Comparison of ENCODE assay signal across 21 mouse cellular contexts in the genomic region with DNA sequence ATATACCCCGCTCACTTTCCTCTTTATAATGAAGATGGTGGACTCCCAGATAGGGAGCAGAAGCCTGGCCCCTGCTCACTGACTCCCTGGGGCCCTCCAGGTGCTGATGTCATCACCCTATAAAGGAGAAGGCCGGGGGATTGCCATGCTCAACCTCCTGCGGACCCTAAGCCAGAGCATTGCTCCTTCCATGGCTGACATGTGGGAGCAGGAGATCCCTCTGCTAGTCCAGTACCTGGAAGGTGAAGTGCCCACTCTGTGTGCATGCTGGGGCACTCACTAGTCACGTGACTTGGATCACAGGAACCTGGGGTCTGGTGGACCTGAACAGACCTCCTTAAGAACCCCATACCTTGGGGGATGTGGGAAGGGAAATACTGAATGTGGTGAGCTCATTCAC. TPM values are rescaled to one million over a fixed set of nuclear protein-coding genes. Genes with fewer than 3 reads are reported as not detected.
DNase-seq lines count a peak whose midpoint lies in the region; ATAC-seq and TF ChIP-seq lines count a peak whose summit lies in the region.
"Had no signal": no experiment of that assay in that cellular context is flagged by ENCODE, and none has a peak within 500 bp of the region (broad histone marks: within the 10 kb centered on the region; RNA-seq: fewer than 3 reads in every experiment).

No protein-coding gene starts in this region.

- no peak overlapping the region for H3K4me2 ChIP-seq in heart, embryonic 14.5 days (ENCODE audit: low read length)
- H3K4me2 ChIP-seq in midbrain, embryonic 11.5 days = no peak overlapping the region
- H3K4me2 ChIP-seq in midbrain, embryonic 16.5 days (ENCODE audit: low read length) = no peak overlapping the region
- no peak overlapping the region for H3K4me2 ChIP-seq in embryonic facial prominence, embryonic 14.5 days (ENCODE audit: low read depth, low read length)
- H3K4me2 ChIP-seq in midbrain, postnatal 0 days (ENCODE audit: low read depth, low read length, poor library complexity, severe bottlenecking) = no peak overlapping the region

- no peak overlapping the region for H3K9ac ChIP-seq in heart, embryonic 14.5 days (ENCODE audit: low read length)
- H3K9ac ChIP-seq in midbrain, embryonic 11.5 days (ENCODE audit: low read length) = no peak overlapping the region
- H3K9ac ChIP-seq in midbrain, embryonic 16.5 days (ENCODE audit: low read depth, low read length) = no peak overlapping the region
- no peak overlapping the region for H3K9ac ChIP-seq in embryonic facial prominence, embryonic 14.5 days (ENCODE audit: low read depth, low read length)
- H3K9ac ChIP-seq in midbrain, postnatal 0 days (replicated peaks; ENCODE audit: low read length, poor library complexity, severe bottlenecking) = no peak overlapping the region
- H3K9ac ChIP-seq: liver, embryonic 14.5 days had no signal

- H3K36me3 ChIP-seq in heart, embryonic 14.5 days (ENCODE audit: control insufficient read depth, insufficient read depth, low read length) = no peaks in the 10 kb centered on the region
- 0 out of 2 replicates have a peak, but pooled peaks cover 2% of the 10 kb centered on the region for H3K36me3 ChIP-seq in midbrain, embryonic 11.5 days (ENCODE audit: control insufficient read depth, insufficient read depth, low read length)
- H3K36me3 ChIP-seq in midbrain, embryonic 16.5 days (ENCODE audit: control insufficient read depth, insufficient read depth, low read length) = no peaks in the 10 kb centered on the region
- H3K36me3 ChIP-seq in embryonic facial prominence, embryonic 14.5 days (ENCODE audit: control insufficient read depth, insufficient read depth, low read length) = no peaks in the 10 kb centered on the region
- H3K36me3 ChIP-seq in midbrain, postnatal 0 days (ENCODE audit: insufficient read depth, low read length) = no peaks in the 10 kb centered on the region
- H3K36me3 ChIP-seq: limb, embryonic 10.5 days had no signal

- H3K4me1 ChIP-seq in heart, embryonic 14.5 days (ENCODE audit: control insufficient read depth in 2 of 2, insufficient read depth in 2 of 2, low read length in 2 of 2) = no peaks in the 10 kb centered on the region
- H3K4me1 ChIP-seq in midbrain, embryonic 11.5 days (ENCODE audit: control insufficient read depth, insufficient read depth, low read length) = no peaks in the 10 kb centered on the region
- H3K4me1 ChIP-seq in midbrain, embryonic 16.5 days (ENCODE audit: control insufficient read depth, insufficient read depth, low read length) = no peaks in the 10 kb centered on the region
- H3K4me1 ChIP-seq in embryonic facial prominence, embryonic 14.5 days (ENCODE audit: control insufficient read depth, insufficient read depth, low read length) = no peaks in the 10 kb centered on the region
- no peaks in the 10 kb centered on the region for H3K4me1 ChIP-seq in midbrain, postnatal 0 days (ENCODE audit: insufficient read depth, low read length)
- H3K4me1 ChIP-seq: limb, embryonic 10.5 days had no signal

- H3K4me3 ChIP-seq in heart, embryonic 14.5 days (ENCODE audit: control insufficient read depth in 1 of 2, insufficient read depth in 1 of 2, low read depth in 1 of 2, low read length in 2 of 2) = no peak overlapping the region
- no peak overlapping the region for H3K4me3 ChIP-seq in midbrain, embryonic 11.5 days (ENCODE audit: low read depth, low read length)
- H3K4me3 ChIP-seq in midbrain, embryonic 16.5 days (ENCODE audit: low read depth, low read length) = no peak overlapping the region
- no peak overlapping the region for H3K4me3 ChIP-seq in embryonic facial prominence, embryonic 14.5 days (ENCODE audit: low read depth, low read length)
- H3K4me3 ChIP-seq in midbrain, postnatal 0 days (ENCODE audit: low read depth, low read length) = no peak overlapping the region
- H3K4me3 ChIP-seq: erythroblast, embryonic 14.5 days; layer of hippocampus, adult 2 months; limb, embryonic 10.5 days had no signal

- H3K27me3 ChIP-seq in heart, embryonic 14.5 days (ENCODE audit: control insufficient read depth, insufficient read depth, low read length) = no peaks in the 10 kb centered on the region
- H3K27me3 ChIP-seq in midbrain, embryonic 11.5 days (ENCODE audit: control insufficient read depth, insufficient read depth, low read length) = no peaks in the 10 kb centered on the region
- no peaks in the 10 kb centered on the region for H3K27me3 ChIP-seq in midbrain, embryonic 16.5 days (ENCODE audit: control insufficient read depth, insufficient read depth, low read depth, low read length)
- no peaks in the 10 kb centered on the region for H3K27me3 ChIP-seq in embryonic facial prominence, embryonic 14.5 days (replicated peaks; ENCODE audit: control insufficient read depth, insufficient read depth, low read length)
- H3K27me3 ChIP-seq in midbrain, postnatal 0 days (ENCODE audit: insufficient read depth, low read length) = no peaks in the 10 kb centered on the region

- no peak for TF ChIP-seq CTCF in midbrain, postnatal 0 days (IDR thresholded peaks at IDR 0.05)

- ATAC-seq in heart, embryonic 14.5 days (ENCODE audit: insufficient number of reproducible peaks, insufficient read depth, low FRiP score, low read depth) = 0 out of 2 replicates have a peak, but pooled peaks have one; percentile 1
- 0 out of 2 replicates have a peak, but pooled peaks have one; percentile 1 for ATAC-seq in midbrain, embryonic 11.5 days (ENCODE audit: low FRiP score)
- ATAC-seq in midbrain, embryonic 16.5 days = no peak
- peak; percentile 4; the same call in 1 of the 2 replicates for ATAC-seq in embryonic facial prominence, embryonic 14.5 days (ENCODE audit: low read depth)
- ATAC-seq in midbrain, postnatal 0 days (ENCODE audit: low FRiP score) = peak; percentile 8; the same call in 1 of the 2 replicates
- ATAC-seq: inflammation-experienced regulatory T-cells, adult 6 months had no signal

- H3K27ac ChIP-seq in heart, embryonic 14.5 days (replicated peaks in 1 of 2; ENCODE audit: control insufficient read depth in 1 of 2, insufficient read depth in 1 of 2, low read depth in 2 of 2, low read length in 2 of 2) = no peak overlapping the region
- no peak overlapping the region for H3K27ac ChIP-seq in midbrain, embryonic 11.5 days (ENCODE audit: low read depth, low read length)
- H3K27ac ChIP-seq in midbrain, embryonic 16.5 days (ENCODE audit: low read length) = no peak overlapping the region
- H3K27ac ChIP-seq in embryonic facial prominence, embryonic 14.5 days (replicated peaks; ENCODE audit: low read depth, low read length) = no peak overlapping the region
- no peak overlapping the region for H3K27ac ChIP-seq in midbrain, postnatal 0 days (ENCODE audit: low read depth, low read length)
- H3K27ac ChIP-seq: kidney, postnatal 0 days; layer of hippocampus, adult 2 months; limb, embryonic 10.5 days; liver, embryonic 14.5 days; macrophage had no signal

- WGBS in heart, embryonic 14.5 days = 59% methylated on average over 4 of the region's 4 CpGs
- 73% methylated on average over 4 of the region's 4 CpGs for WGBS in midbrain, embryonic 11.5 days
- 70% methylated on average over 4 of the region's 4 CpGs for WGBS in midbrain, embryonic 16.5 days
- WGBS in embryonic facial prominence, embryonic 14.5 days = 68% methylated on average over 4 of the region's 4 CpGs
- WGBS in midbrain, postnatal 0 days = 71% methylated on average over 4 of the region's 4 CpGs

- peaks cover 93% of the 10 kb centered on the region for H3K9me3 ChIP-seq in heart, embryonic 14.5 days (ENCODE audit: control insufficient read depth, low read length)
- peaks cover 91% of the 10 kb centered on the region for H3K9me3 ChIP-seq in midbrain, embryonic 11.5 days (ENCODE audit: control insufficient read depth, low read length)
- peaks cover 94% of the 10 kb centered on the region for H3K9me3 ChIP-seq in midbrain, embryonic 16.5 days (replicated peaks; ENCODE audit: control insufficient read depth, low read length, poor library complexity, severe bottlenecking)
- peaks cover 94% of the 10 kb centered on the region for H3K9me3 ChIP-seq in embryonic facial prominence, embryonic 14.5 days (ENCODE audit: control insufficient read depth, low read length)
- peaks cover 97% of the 10 kb centered on the region for H3K9me3 ChIP-seq in midbrain, postnatal 0 days (ENCODE audit: low read length)

- DNase-seq in heart, adult 9 months (ENCODE audit: low spot score in 2 of 2) = no peak
- DNase-seq in midbrain, embryonic 11.5 days (ENCODE audit: low spot score, missing footprints) = no peak
- DNase-seq in embryonic facial prominence, embryonic 14.5 days (ENCODE audit: low spot score) = no peak
- no peak for DNase-seq in midbrain, postnatal 0 days (ENCODE audit: low spot score)
- no peak for DNase-seq in adrenal gland, postnatal 10 days
- DNase-seq: cerebellum, adult 8-10 months had no signal

RNA-seq across cellular contexts. Expression of gene Mroh2a, which starts 13.8 kb away (rescaled TPM):
- 0.62 and 0.77 TPM in 2 replicates for polyA plus RNA-seq in heart, embryonic 14.5 days (2014; fragmentation: Nextera tagmentation; extraction: Ambion mirVana)
- 1.6 and 1.7 TPM in 2 replicates for polyA plus RNA-seq in midbrain, embryonic 11.5 days (2014; fragmentation: Nextera tagmentation; extraction: Ambion mirVana)
- polyA plus RNA-seq in midbrain, embryonic 16.5 days (2015; fragmentation: Nextera tagmentation; extraction: Ambion mirVana) = 0.75 and 0.92 TPM in 2 replicates
- polyA plus RNA-seq in embryonic facial prominence, embryonic 14.5 days (2014; fragmentation: Nextera tagmentation; extraction: Ambion mirVana) = 1.7 and 2.2 TPM in 2 replicates
- total RNA-seq in midbrain, postnatal 0 days (2014; rRNA removed) = not detected in 2 replicates
- 0.56 and 1.2 TPM in 2 replicates for polyA plus RNA-seq in midbrain, postnatal 0 days (2015; fragmentation: Nextera tagmentation; extraction: Ambion mirVana)
- total RNA-seq in adrenal gland, postnatal 10 days (2021) = 1 to 10 TPM in 1 of 2 experiments, under 1 TPM in 1; 0.67 to 1.3 TPM
- polyA plus RNA-seq: erythroblast, embryonic 14.5 days had no signal

RNA-seq across cellular contexts. Expression of gene Ugt1a1, which starts 28.8 kb away (rescaled TPM):
- polyA plus RNA-seq in heart, embryonic 14.5 days (2014; fragmentation: Nextera tagmentation; extraction: Ambion mirVana) = not detected in 2 replicates
- not detected in 2 replicates for polyA plus RNA-seq in midbrain, embryonic 11.5 days (2014; fragmentation: Nextera tagmentation; extraction: Ambion mirVana)
- polyA plus RNA-seq in midbrain, embryonic 16.5 days (2015; fragmentation: Nextera tagmentation; extraction: Ambion mirVana) = not detected in 2 replicates
- 0.93 and 1.6 TPM in 2 replicates for polyA plus RNA-seq in embryonic facial prominence, embryonic 14.5 days (2014; fragmentation: Nextera tagmentation; extraction: Ambion mirVana)
- total RNA-seq in midbrain, postnatal 0 days (2014; rRNA removed) = not detected in 2 replicates
- not detected in 2 replicates for polyA plus RNA-seq in midbrain, postnatal 0 days (2015; fragmentation: Nextera tagmentation; extraction: Ambion mirVana)
- 100 to 1,000 TPM in 1 of 2 experiments, 10 to 100 TPM in 1; 40.3 to 102 TPM for total RNA-seq in adrenal gland, postnatal 10 days (2021)
- total RNA-seq: heart, postnatal 25 days; layer of hippocampus, adult 2 months; left cerebral cortex, adult 18-20 months had no signal
- polyA plus RNA-seq: erythroblast, embryonic 14.5 days; inflammation-experienced regulatory T-cells, adult 6 months; limb, embryonic 10.5 days; macrophage had no signal

RNA-seq across cellular contexts. Expression of gene Dnajb3, which starts 35.0 kb away (rescaled TPM):
- polyA plus RNA-seq in heart, embryonic 14.5 days (2014; fragmentation: Nextera tagmentation; extraction: Ambion mirVana) = 3.9 and 4.1 TPM in 2 replicates
- 13.4 and 15.4 TPM in 2 replicates for polyA plus RNA-seq in midbrain, embryonic 11.5 days (2014; fragmentation: Nextera tagmentation; extraction: Ambion mirVana)
- polyA plus RNA-seq in midbrain, embryonic 16.5 days (2015; fragmentation: Nextera tagmentation; extraction: Ambion mirVana) = 12.8 and 13.1 TPM in 2 replicates
- 8.7 and 11.9 TPM in 2 replicates for polyA plus RNA-seq in embryonic facial prominence, embryonic 14.5 days (2014; fragmentation: Nextera tagmentation; extraction: Ambion mirVana)
- total RNA-seq in midbrain, postnatal 0 days (2014; rRNA removed) = 5.5 and 6.9 TPM in 2 replicates
- 11.8 and 12.5 TPM in 2 replicates for polyA plus RNA-seq in midbrain, postnatal 0 days (2015; fragmentation: Nextera tagmentation; extraction: Ambion mirVana)
- 1 to 10 TPM; 3.0 to 3.9 TPM for total RNA-seq in adrenal gland, postnatal 10 days (2021)
- total RNA-seq: neutrophil, adult 5-6 weeks had no signal
- polyA plus RNA-seq: macrophage had no signal

RNA-seq across cellular contexts. Expression of gene Hjurp, which starts 36.9 kb away (rescaled TPM):
- polyA plus RNA-seq in heart, embryonic 14.5 days (2014; fragmentation: Nextera tagmentation; extraction: Ambion mirVana) = 104 TPM in 2 replicates
- polyA plus RNA-seq in midbrain, embryonic 11.5 days (2014; fragmentation: Nextera tagmentation; extraction: Ambion mirVana) = 135 TPM in 2 replicates
- polyA plus RNA-seq in midbrain, embryonic 16.5 days (2015; fragmentation: Nextera tagmentation; extraction: Ambion mirVana) = 77.3 and 87.0 TPM in 2 replicates
- polyA plus RNA-seq in embryonic facial prominence, embryonic 14.5 days (2014; fragmentation: Nextera tagmentation; extraction: Ambion mirVana) = 110 and 137 TPM in 2 replicates
- 88.0 and 96.8 TPM in 2 replicates for total RNA-seq in midbrain, postnatal 0 days (2014; rRNA removed)
- polyA plus RNA-seq in midbrain, postnatal 0 days (2015; fragmentation: Nextera tagmentation; extraction: Ambion mirVana) = 42.3 and 45.9 TPM in 2 replicates
- total RNA-seq in adrenal gland, postnatal 10 days (2021) = 10 to 100 TPM; 63.8 to 91.9 TPM

RNA-seq across cellular contexts. Expression of gene Trpm8, which starts 36.9 kb away (rescaled TPM):
- polyA plus RNA-seq in heart, embryonic 14.5 days (2014; fragmentation: Nextera tagmentation; extraction: Ambion mirVana) = 0.04 TPM in 1 of 2 replicates, not detected in the other
- not detected in 2 replicates for polyA plus RNA-seq in midbrain, embryonic 11.5 days (2014; fragmentation: Nextera tagmentation; extraction: Ambion mirVana)
- 0.11 and 0.17 TPM in 2 replicates for polyA plus RNA-seq in midbrain, embryonic 16.5 days (2015; fragmentation: Nextera tagmentation; extraction: Ambion mirVana)
- polyA plus RNA-seq in embryonic facial prominence, embryonic 14.5 days (2014; fragmentation: Nextera tagmentation; extraction: Ambion mirVana) = 0.07 TPM in 1 of 2 replicates, not detected in the other
- 1.2 TPM in 2 replicates for total RNA-seq in midbrain, postnatal 0 days (2014; rRNA removed)
- 0.21 and 0.29 TPM in 2 replicates for polyA plus RNA-seq in midbrain, postnatal 0 days (2015; fragmentation: Nextera tagmentation; extraction: Ambion mirVana)
- total RNA-seq in adrenal gland, postnatal 10 days (2021) = not detected
- total RNA-seq: adrenal gland, postnatal 14 days; gastrocnemius, postnatal 4 days; heart, postnatal 25 days; neutrophil, adult 5-6 weeks had no signal
- polyA plus RNA-seq: erythroblast, embryonic 14.5 days; inflammation-experienced regulatory T-cells, adult 6 months; kidney, postnatal 0 days; limb, embryonic 10.5 days; liver, embryonic 14.5 days; macrophage; stomach, embryonic 16.5 days had no signal
